ENCODE assay signal across 10 mouse cellular contexts in genomic region chr17:66417329-66417728, GRCm38 (mm10). TPM values are rescaled to one million over a fixed set of nuclear protein-coding genes. Genes with fewer than 3 reads are reported as not detected.
DNase-seq lines count a peak whose midpoint lies in the region; ATAC-seq and TF ChIP-seq lines count a peak whose summit lies in the region.
"Had no signal": no experiment of that assay in that cellular context is flagged by ENCODE, and none has a peak within 500 bp of the region (broad histone marks: within the 10 kb centered on the region; RNA-seq: fewer than 3 reads in every experiment).

No protein-coding gene starts in this region.

- no peak for ATAC-seq in kidney, embryonic 15.5 days (replicated peaks; ENCODE audit: low FRiP score)
- ATAC-seq in embryonic facial prominence, embryonic 14.5 days (ENCODE audit: low read depth), result no peak
- peak; percentile 24 for ATAC-seq in hindbrain, postnatal 0 days

- 14% methylated on average over 5 of the region's 5 CpGs for WGBS in kidney, embryonic 15.5 days
- WGBS in embryonic facial prominence, embryonic 14.5 days, result 53% methylated on average over 5 of the region's 5 CpGs
- WGBS in hindbrain, postnatal 0 days, result 20% methylated on average over 5 of the region's 5 CpGs

- H3K79me2 ChIP-seq in myocyte (ENCODE audit: control insufficient read depth, insufficient read depth), result peaks cover 4% of the 10 kb centered on the region

- peaks cover 47% of the 10 kb centered on the region for H3K4me1 ChIP-seq in kidney, embryonic 15.5 days
- H3K4me1 ChIP-seq in embryonic facial prominence, embryonic 14.5 days (ENCODE audit: control insufficient read depth, insufficient read depth, low read length), result peaks cover 8% of the 10 kb centered on the region
- peaks cover 18% of the 10 kb centered on the region for H3K4me1 ChIP-seq in hindbrain, postnatal 0 days (ENCODE audit: insufficient read depth, low read length)

- TF ChIP-seq POLR2A in myocyte (IDR thresholded peaks at IDR 0.05; ENCODE audit: insufficient read length, low read depth), result no peak

- peak overlapping the region; percentile 24 for H3K4me3 ChIP-seq in kidney, embryonic 15.5 days (replicated peaks)
- no peak overlapping the region for H3K4me3 ChIP-seq in embryonic facial prominence, embryonic 14.5 days (ENCODE audit: low read depth, low read length)
- peak overlapping the region; percentile 14 for H3K4me3 ChIP-seq in hindbrain, postnatal 0 days (ENCODE audit: low read length)
- H3K4me3 ChIP-seq in myocyte, result peak overlapping the region; percentile 4

- no peak for DNase-seq in kidney, adult 18-20 months
- DNase-seq in embryonic facial prominence, embryonic 14.5 days (ENCODE audit: low spot score), result no peak
- no peak for DNase-seq in hindbrain, postnatal 0 days (ENCODE audit: low spot score)
- DNase-seq in gastrocnemius, adult 18-20 months (ENCODE audit: low spot score), result no peak
- no peak for DNase-seq in embryo, embryonic 9.5 days (ENCODE audit: extremely low spot score)
- DNase-seq in frontal cortex, postnatal 10 days (ENCODE audit: low spot score in 2 of 2), result no peak
- DNase-seq: cerebellum, postnatal 36 days had no signal

- no peaks in the 10 kb centered on the region for H3K9me3 ChIP-seq in kidney, embryonic 15.5 days (replicated peaks)
- H3K9me3 ChIP-seq in embryonic facial prominence, embryonic 14.5 days (ENCODE audit: control insufficient read depth, low read length), result no peaks in the 10 kb centered on the region
- H3K9me3 ChIP-seq in hindbrain, postnatal 0 days (ENCODE audit: low read length), result no peaks in the 10 kb centered on the region

- no peaks in the 10 kb centered on the region for H3K36me3 ChIP-seq in kidney, embryonic 15.5 days
- no peaks in the 10 kb centered on the region for H3K36me3 ChIP-seq in embryonic facial prominence, embryonic 14.5 days (ENCODE audit: control insufficient read depth, insufficient read depth, low read length)
- no peaks in the 10 kb centered on the region for H3K36me3 ChIP-seq in hindbrain, postnatal 0 days (ENCODE audit: insufficient read depth, low read length)
- H3K36me3 ChIP-seq in myocyte (ENCODE audit: control insufficient read depth, insufficient read depth), result no peaks in the 10 kb centered on the region

- H3K27ac ChIP-seq in kidney, embryonic 15.5 days, result peak overlapping the region; percentile 63
- no peak overlapping the region for H3K27ac ChIP-seq in embryonic facial prominence, embryonic 14.5 days (replicated peaks; ENCODE audit: low read depth, low read length)
- peak overlapping the region; percentile 51; the same call in 1 of the 2 replicates for H3K27ac ChIP-seq in hindbrain, postnatal 0 days

- no peak overlapping the region for H3K9ac ChIP-seq in kidney, embryonic 15.5 days
- H3K9ac ChIP-seq in embryonic facial prominence, embryonic 14.5 days (ENCODE audit: low read depth, low read length), result no peak overlapping the region
- 0 out of 2 replicates have a peak overlapping the region, but pooled peaks have one; percentile 1 for H3K9ac ChIP-seq in hindbrain, postnatal 0 days (replicated peaks; ENCODE audit: low read length)

- TF ChIP-seq CTCF in hindbrain, postnatal 0 days (IDR thresholded peaks at IDR 0.05; ENCODE audit: low read depth), result no peak

- no peak overlapping the region for H3ac ChIP-seq in myocyte (ENCODE audit: control insufficient read depth, insufficient read length)

- H3K27me3 ChIP-seq in kidney, embryonic 15.5 days, result peaks cover 5% of the 10 kb centered on the region; the same call in 1 of the 2 replicates
- no peaks in the 10 kb centered on the region for H3K27me3 ChIP-seq in embryonic facial prominence, embryonic 14.5 days (replicated peaks; ENCODE audit: control insufficient read depth, insufficient read depth, low read length)
- H3K27me3 ChIP-seq in hindbrain, postnatal 0 days (ENCODE audit: insufficient read depth, low read length), result no peaks in the 10 kb centered on the region
- no peaks in the 10 kb centered on the region for H3K27me3 ChIP-seq in myocyte (ENCODE audit: control insufficient read depth, insufficient read depth, insufficient read length)
- H3K27me3 ChIP-seq: CH12.LX had no signal

- H3K4me2 ChIP-seq in kidney, embryonic 15.5 days, result peak overlapping the region; percentile 58
- peak overlapping the region; percentile 40; the same call in 1 of the 2 replicates for H3K4me2 ChIP-seq in embryonic facial prominence, embryonic 14.5 days (ENCODE audit: low read depth, low read length)
- peak overlapping the region; percentile 51 for H3K4me2 ChIP-seq in hindbrain, postnatal 0 days (ENCODE audit: low read depth, low read length)
- H3K4me2 ChIP-seq in myocyte (ENCODE audit: low read depth), result peak overlapping the region; percentile 80

TF ChIP-seq in myocyte, 11 proteins besides CTCF, POLR2A, EP300 and RAD21:
- TF ChIP-seq SRF (IDR thresholded peaks at IDR 0.05; ENCODE audit: control insufficient read depth, insufficient read length, low read depth), result no peak
- no peak for TF ChIP-seq MYOG (IDR thresholded peaks at IDR 0.05; ENCODE audit: control insufficient read depth in 1 of 3, insufficient read depth in 1 of 3, insufficient read length in 2 of 3, low read depth in 2 of 3)
- TF ChIP-seq TCF3 (IDR thresholded peaks at IDR 0.05; ENCODE audit: insufficient read length, low read depth), result no peak
- TF ChIP-seq MAX (IDR thresholded peaks at IDR 0.05; ENCODE audit: low read depth), result no peak

RNA-seq across cellular contexts. Expression of gene Mtcl1, which starts 32.2 kb away (rescaled TPM):
- polyA plus RNA-seq in kidney, embryonic 15.5 days (2015; fragmentation: Nextera tagmentation; extraction: Ambion mirVana), result 6.0 and 6.4 TPM in 2 replicates
- polyA plus RNA-seq in embryonic facial prominence, embryonic 14.5 days (2014; fragmentation: Nextera tagmentation; extraction: Ambion mirVana), result 8.2 and 8.8 TPM in 2 replicates
- 27.0 and 29.1 TPM in 2 replicates for total RNA-seq in hindbrain, postnatal 0 days (2014; rRNA removed)
- 13.8 and 14.7 TPM in 2 replicates for polyA plus RNA-seq in hindbrain, postnatal 0 days (2015; fragmentation: Nextera tagmentation; extraction: Ambion mirVana)
- 18.3 TPM for polyA plus RNA-seq in myocyte (2012; fragmentation: generic; extraction: Trizol)
- total RNA-seq in gastrocnemius, adult 18-20 months (2021), result 1 to 10 TPM; 5.4 TPM
- total RNA-seq: CH12.LX had no signal
